Mouse (Mus musculus): ENCODE measurements at regions not wholly inside any gene's neighbourhood (a gene's known extent, or its start where the extent isn't known, plus 50 kb on each side); places are given as distances from the start of the nearest gene placed in this dataset.

GRCm38 (mm10) chr11:44133244-44133643, 232.2 kb upstream of the Adra1b start:
- TF ChIP-seq MAX (IDR thresholded peaks at IDR 0.05; ENCODE audit: low read depth) (no peak), REST (IDR thresholded peaks at IDR 0.05; ENCODE audit: insufficient read depth, insufficient read length) (no peak)
- Histone ChIP-seq H3K27me3 (ENCODE audit: control insufficient read depth, insufficient read depth, insufficient read length) (no peaks in the 10 kb centered on the region), H3K4me3 (no peak overlapping the region), H3ac (ENCODE audit: control insufficient read depth, insufficient read length) (no peak overlapping the region), H3K4me2 (ENCODE audit: low read depth) (no peak overlapping the region), H3K36me3 (ENCODE audit: control insufficient read depth, insufficient read depth) (no peaks in the 10 kb centered on the region), H3K79me2 (ENCODE audit: control insufficient read depth, insufficient read depth) (no peaks in the 10 kb centered on the region)

- no peaks in the 10 kb centered on the region for H3K27me3 ChIP-seq (ENCODE audit: control insufficient read depth, insufficient read depth, insufficient read length)
- TF ChIP-seq MYOD1 (IDR thresholded peaks at IDR 0.05; ENCODE audit: control insufficient read depth in 1 of 3, insufficient read length in 2 of 3, low read depth in 2 of 3) (no peak), USF1 (IDR thresholded peaks at IDR 0.05; ENCODE audit: low read depth) (no peak), MYOG (IDR thresholded peaks at IDR 0.05; ENCODE audit: control insufficient read depth in 1 of 3, insufficient read depth in 1 of 3, insufficient read length in 2 of 3, low read depth in 2 of 3) (no peak), SRF (IDR thresholded peaks at IDR 0.05; ENCODE audit: control insufficient read depth, insufficient read length, low read depth) (no peak), TCF3 (IDR thresholded peaks at IDR 0.05; ENCODE audit: insufficient read length, low read depth) (no peak), POLR2A (IDR thresholded peaks at IDR 0.05; ENCODE audit: insufficient read length, low read depth) (no peak), REST (IDR thresholded peaks at IDR 0.05; ENCODE audit: insufficient read depth, insufficient read length) (no peak), E2F4 (IDR thresholded peaks at IDR 0.05; ENCODE audit: insufficient read depth) (no peak), TCF12 (IDR thresholded peaks at IDR 0.05; ENCODE audit: insufficient read depth, poor library complexity, severe bottlenecking) (no peak), MAX (IDR thresholded peaks at IDR 0.05; ENCODE audit: low read depth) (no peak), POLR2AphosphoS2 (IDR thresholded peaks at IDR 0.05; ENCODE audit: insufficient read length, low read depth) (no peak), CEBPB (IDR thresholded peaks at IDR 0.05; ENCODE audit: insufficient read depth, poor library complexity, severe bottlenecking) (no peak)
These were observed 235.0 kb upstream of the Adra1b start for GRCm38 (mm10) chr11:44136024-44136423.

GRCm38 (mm10) chr11:44142996-44143395, 242.0 kb upstream of the Adra1b start:
- Histone ChIP-seq H3K4me3 (no peak overlapping the region), H3K27me3 (ENCODE audit: control insufficient read depth, insufficient read depth, insufficient read length) (no peaks in the 10 kb centered on the region), H3K36me3 (ENCODE audit: control insufficient read depth, insufficient read depth) (no peaks in the 10 kb centered on the region), H3ac (ENCODE audit: control insufficient read depth, insufficient read length) (no peak overlapping the region), H3K4me2 (ENCODE audit: low read depth) (no peak overlapping the region), H3K79me2 (ENCODE audit: control insufficient read depth, insufficient read depth) (no peaks in the 10 kb centered on the region)
- no peak for TF ChIP-seq SRF (IDR thresholded peaks at IDR 0.05; ENCODE audit: control insufficient read depth, insufficient read length, low read depth)
- no peak for TF ChIP-seq MYOD1 (IDR thresholded peaks at IDR 0.05; ENCODE audit: control insufficient read depth in 1 of 3, insufficient read length in 2 of 3, low read depth in 2 of 3)
- TF ChIP-seq MYOG (IDR thresholded peaks at IDR 0.05; ENCODE audit: control insufficient read depth in 1 of 3, insufficient read depth in 1 of 3, insufficient read length in 2 of 3, low read depth in 2 of 3), result no peak
- no peak for TF ChIP-seq E2F4 (IDR thresholded peaks at IDR 0.05; ENCODE audit: insufficient read depth)
- TF ChIP-seq POLR2AphosphoS2 (IDR thresholded peaks at IDR 0.05; ENCODE audit: insufficient read length, low read depth), result no peak
- TF ChIP-seq TCF12 (IDR thresholded peaks at IDR 0.05; ENCODE audit: insufficient read depth, poor library complexity, severe bottlenecking), result no peak
- TF ChIP-seq POLR2A (IDR thresholded peaks at IDR 0.05; ENCODE audit: insufficient read length, low read depth), result no peak
- TF ChIP-seq USF1 (IDR thresholded peaks at IDR 0.05; ENCODE audit: low read depth), result no peak

More at GRCm38 (mm10) chr11:44136024-44136423, 235.0 kb upstream of the Adra1b start:
- Histone ChIP-seq H3K36me3 (ENCODE audit: control insufficient read depth, insufficient read depth) (no peaks in the 10 kb centered on the region), H3K4me2 (ENCODE audit: low read depth) (no peak overlapping the region), H3ac (ENCODE audit: control insufficient read depth, insufficient read length) (no peak overlapping the region), H3K4me3 (no peak overlapping the region), H3K79me2 (ENCODE audit: control insufficient read depth, insufficient read depth) (no peaks in the 10 kb centered on the region)

- Histone ChIP-seq H3K27me3 (ENCODE audit: control insufficient read depth, insufficient read depth, insufficient read length) (no peaks in the 10 kb centered on the region), H3K36me3 (ENCODE audit: control insufficient read depth, insufficient read depth) (no peaks in the 10 kb centered on the region), H3K79me2 (ENCODE audit: control insufficient read depth, insufficient read depth) (no peaks in the 10 kb centered on the region), H3ac (ENCODE audit: control insufficient read depth, insufficient read length) (no peak overlapping the region), H3K4me3 (no peak overlapping the region), H3K4me2 (ENCODE audit: low read depth) (no peak overlapping the region)
- no peak for TF ChIP-seq USF1 (IDR thresholded peaks at IDR 0.05; ENCODE audit: low read depth)
- TF ChIP-seq TCF12 (IDR thresholded peaks at IDR 0.05; ENCODE audit: insufficient read depth, poor library complexity, severe bottlenecking), result no peak
- TF ChIP-seq MYOG (IDR thresholded peaks at IDR 0.05; ENCODE audit: control insufficient read depth in 1 of 3, insufficient read depth in 1 of 3, insufficient read length in 2 of 3, low read depth in 2 of 3), result no peak
- TF ChIP-seq MAX (IDR thresholded peaks at IDR 0.05; ENCODE audit: low read depth), result no peak
- TF ChIP-seq REST (IDR thresholded peaks at IDR 0.05; ENCODE audit: insufficient read depth, insufficient read length), result no peak
- no peak for TF ChIP-seq MYOD1 (IDR thresholded peaks at IDR 0.05; ENCODE audit: control insufficient read depth in 1 of 3, insufficient read length in 2 of 3, low read depth in 2 of 3)
- no peak for TF ChIP-seq E2F4 (IDR thresholded peaks at IDR 0.05; ENCODE audit: insufficient read depth)
- TF ChIP-seq POLR2A (IDR thresholded peaks at IDR 0.05; ENCODE audit: insufficient read length, low read depth), result no peak
- TF ChIP-seq TCF3 (IDR thresholded peaks at IDR 0.05; ENCODE audit: insufficient read length, low read depth), result no peak
- TF ChIP-seq CEBPB (IDR thresholded peaks at IDR 0.05; ENCODE audit: insufficient read depth, poor library complexity, severe bottlenecking), result no peak
- TF ChIP-seq POLR2AphosphoS2 (IDR thresholded peaks at IDR 0.05; ENCODE audit: insufficient read length, low read depth), result no peak
- TF ChIP-seq SRF (IDR thresholded peaks at IDR 0.05; ENCODE audit: control insufficient read depth, insufficient read length, low read depth), result no peak
These were observed 243.5 kb upstream of the Adra1b start for GRCm38 (mm10) chr11:44144477-44144876.

GRCm38 (mm10) chr11:44146419-44146818, 245.4 kb upstream of the Adra1b start:
- TF ChIP-seq MAX (IDR thresholded peaks at IDR 0.05; ENCODE audit: low read depth), result no peak

More at GRCm38 (mm10) chr11:44146419-44146818, 245.4 kb upstream of the Adra1b start:
- no peaks in the 10 kb centered on the region for H3K27me3 ChIP-seq (ENCODE audit: control insufficient read depth, insufficient read depth, insufficient read length)
- H3K79me2 ChIP-seq (ENCODE audit: control insufficient read depth, insufficient read depth), result no peaks in the 10 kb centered on the region
- H3K36me3 ChIP-seq (ENCODE audit: control insufficient read depth, insufficient read depth), result no peaks in the 10 kb centered on the region
- no peak overlapping the region for H3ac ChIP-seq (ENCODE audit: control insufficient read depth, insufficient read length)
- H3K4me3 ChIP-seq, result no peak overlapping the region
- H3K4me2 ChIP-seq (ENCODE audit: low read depth), result no peak overlapping the region
